Mouse (Mus musculus) leukemia stem cell, adult 10-12 weeks (primary cell): ENCODE results near the gene Synrg. TPM values are rescaled to one million over a fixed set of nuclear protein-coding genes. Genes with fewer than 3 reads are reported as not detected.

Experiments
- polyA plus RNA-seq: library from polyadenylated mRNA; stranded (reverse); fragments of >175 nt; gene quantifications from 2 replicates; pipeline ENCODE4 v1.2.3, GENCODE M21; 2012; ENCODE audit warnings: low replicate concordance

Synrg gene
- 2.5 and 25.9 TPM in 2 replicates for polyA plus RNA-seq

GRCm38 (mm10) chr11:83963991-83964921 is at the start of gene Synrg:
Synrg (plus strand) TSS chr11:83964428.

GRCm38 (mm10) chr11:83941950-83942840 is 22.0 kb upstream of the Synrg start, which contains the start of gene Ddx52:
Ddx52 (plus strand) TSS chr11:83942062.

GRCm38 (mm10) chr11:84069034-84069370 is 104.8 kb downstream of the Synrg start, which contains the start of gene Dusp14:
Dusp14 (minus strand) TSS chr11:84069261.

Other genes with a start within 250 kb of the Synrg start
- not detected in 2 replicates for gene Wfdc21, start 217.5 kb upstream of the Synrg start, polyA plus RNA-seq
- gene Heatr6, start 210.7 kb upstream of the Synrg start, polyA plus RNA-seq: 4.6 and 8.6 TPM in 2 replicates
- not detected in 2 replicates for gene Hnf1b, start 114.4 kb upstream of the Synrg start, polyA plus RNA-seq
- gene Ddx52, start 22.4 kb upstream of the Synrg start, polyA plus RNA-seq: 0.37 and 2.0 TPM in 2 replicates
- 0.59 TPM in 1 of 2 replicates, not detected in the other for gene Dusp14, start 104.8 kb downstream of the Synrg start, polyA plus RNA-seq
- 0.43 and 0.73 TPM in 2 replicates for gene Tada2a, start 165.2 kb downstream of the Synrg start, polyA plus RNA-seq
- 10.6 and 12.1 TPM in 2 replicates for gene Acaca, start 165.2 kb downstream of the Synrg start, polyA plus RNA-seq
- gene Gm11437, start 203.0 kb downstream of the Synrg start, polyA plus RNA-seq: not detected in 2 replicates